Mouse (Mus musculus) testis, adult 2 months (tissue): ENCODE measurements around the gene Ccdc33.

ENCODE experiments used
- CTCF ChIP-seq: fragments of 200-500 bp; IDR thresholded peaks from 2 replicates; pipeline ENCODE4 v1.5.1; 2012; ENCODE audit warnings: low read depth, mild to moderate bottlenecking, inconsistent platforms, low read length, moderate library complexity; ENCODE audit not compliant: control insufficient read depth, insufficient read depth, insufficient replicate concordance
- POLR2A ChIP-seq: fragments of 200-500 bp; IDR thresholded peaks from 2 replicates; pipeline ENCODE4 v1.6.1; 2012; ENCODE audit warnings: low read depth, mild to moderate bottlenecking, inconsistent platforms, low read length, moderate library complexity; ENCODE audit not compliant: control insufficient read depth

- TF ChIP-seq POLR2A (no peak), CTCF (no peak)
These were observed 26.8 kb downstream of the Ccdc33 start for GRCm38 (mm10) chr9:58091623-58092425.
